Mouse (Mus musculus) heart, embryonic 11.5 days (tissue): ENCODE measurements around the gene Ist1. TPM values are rescaled to one million over a fixed set of nuclear protein-coding genes. Genes with fewer than 3 reads are reported as not detected.

Experiments used
- ATAC-seq: fragments of 200-750 bp; cut with Nextera tagmentation; replicated peaks from 2 replicates; pipeline ENCODE4 v1.8.0; 2017; ENCODE audit warnings: moderate library complexity; ENCODE audit not compliant: insufficient number of reproducible peaks, low FRiP score, low TSS enrichment
- H3K27ac ChIP-seq: fragments of 300-500 bp; sonication (generic); 2 replicates; pipeline ENCODE4 v1.5.1; 2014; ENCODE audit warnings: mild to moderate bottlenecking, low read depth, low read length
- H3K27me3 ChIP-seq: fragments of 300-500 bp; sonication (generic); 2 replicates; pipeline ENCODE4 v1.6.1; 2014; ENCODE audit warnings: mild to moderate bottlenecking, low read length, mixed read lengths; ENCODE audit not compliant: control insufficient read depth, insufficient read depth
- H3K36me3 ChIP-seq: fragments of 300-500 bp; sonication (generic); 2 replicates; pipeline ENCODE4 v1.6.1; 2014; ENCODE audit warnings: mild to moderate bottlenecking, low read length, moderate library complexity, mixed read lengths; ENCODE audit not compliant: control insufficient read depth, insufficient read depth
- H3K4me1 ChIP-seq: fragments of 300-500 bp; sonication (generic); 2 replicates; pipeline ENCODE4 v1.6.1; 2014; ENCODE audit warnings: low read length; ENCODE audit not compliant: control insufficient read depth, insufficient read depth
- H3K4me2 ChIP-seq: fragments of 300-500 bp; sonication (generic); 2 replicates; pipeline ENCODE4 v1.6.1; 2014; ENCODE audit warnings: mild to moderate bottlenecking, moderate library complexity
- H3K4me3 ChIP-seq: fragments of 300-500 bp; sonication (generic); 2 replicates; pipeline ENCODE4 v1.5.1; 2014; ENCODE audit warnings: low read depth, low read length
- H3K9ac ChIP-seq: fragments of 300-500 bp; sonication (generic); 2 replicates; pipeline ENCODE4 v1.6.1; 2014; ENCODE audit warnings: mild to moderate bottlenecking, low read depth, low read length, moderate library complexity
- H3K9me3 ChIP-seq: fragments of 300-500 bp; sonication (generic); replicated peaks from 2 replicates; pipeline ENCODE4 v1.6.1; 2016; ENCODE audit warnings: low read length; ENCODE audit not compliant: control insufficient read depth
- WGBS: fragments of 180-500 bp; shearing (Covaris S2); extraction: QIAGEN DNeasy Blood & Tissue Kit; methylation state at CpG from one replicate; pipeline ENCODE4 v1.1.7; 2014; ENCODE audit not compliant: insufficient replicate concordance; 5-methylcytosine and 5-hydroxymethylcytosine counted together
- polyA plus RNA-seq: library from polyadenylated mRNA; unstranded; fragments of >200 nt; fragmentation: Nextera tagmentation; extraction: Ambion mirVana; gene quantifications from 2 replicates; pipeline ENCODE4 v1.2.1, GENCODE M21; 2014

Ist1 gene
- polyA plus RNA-seq: 89.6 and 106 TPM in 2 replicates

GRCm38 (mm10) chr8:109693146-109693900 lies at the start of gene Ist1:
Ist1 (minus strand) TSS chr8:109693260.
- WGBS: under 1% methylated on average over 57 of the region's 57 CpGs
- H3K4me2 ChIP-seq: peak within 1 kb of the TSS; percentile 86
- peak; percentile 97 for ATAC-seq
- no peaks in the 10 kb centered on the region for H3K36me3 ChIP-seq
- H3K9me3 ChIP-seq: no peaks in the 10 kb centered on the region
- H3K27me3 ChIP-seq: no peaks in the 10 kb centered on the region
- H3K9ac ChIP-seq: peak within 1 kb of the TSS; percentile 87
- H3K4me3 ChIP-seq: peak within 1 kb of the TSS; percentile 84
- peak within 1 kb of the TSS; percentile 75 for H3K27ac ChIP-seq
- peaks cover 12% of the 10 kb centered on the region for H3K4me1 ChIP-seq

GRCm38 (mm10) chr8:109738049-109738380 lies 45.0 kb upstream of the Ist1 start:
- H3K4me3 ChIP-seq: peak overlapping the region; percentile 80
- H3K4me1 ChIP-seq: peaks cover 8% of the 10 kb centered on the region
- 88% methylated on average over 1 of the region's 1 CpGs for WGBS
- H3K36me3 ChIP-seq: peaks cover 4% of the 10 kb centered on the region
- peak overlapping the region; percentile 83 for H3K4me2 ChIP-seq
- H3K27me3 ChIP-seq: no peaks in the 10 kb centered on the region
- no peak overlapping the region; the same call in 1 of the 2 replicates for H3K9ac ChIP-seq
- ATAC-seq: no peak
- no peaks in the 10 kb centered on the region for H3K9me3 ChIP-seq
- H3K27ac ChIP-seq: no peak overlapping the region

DNA sequence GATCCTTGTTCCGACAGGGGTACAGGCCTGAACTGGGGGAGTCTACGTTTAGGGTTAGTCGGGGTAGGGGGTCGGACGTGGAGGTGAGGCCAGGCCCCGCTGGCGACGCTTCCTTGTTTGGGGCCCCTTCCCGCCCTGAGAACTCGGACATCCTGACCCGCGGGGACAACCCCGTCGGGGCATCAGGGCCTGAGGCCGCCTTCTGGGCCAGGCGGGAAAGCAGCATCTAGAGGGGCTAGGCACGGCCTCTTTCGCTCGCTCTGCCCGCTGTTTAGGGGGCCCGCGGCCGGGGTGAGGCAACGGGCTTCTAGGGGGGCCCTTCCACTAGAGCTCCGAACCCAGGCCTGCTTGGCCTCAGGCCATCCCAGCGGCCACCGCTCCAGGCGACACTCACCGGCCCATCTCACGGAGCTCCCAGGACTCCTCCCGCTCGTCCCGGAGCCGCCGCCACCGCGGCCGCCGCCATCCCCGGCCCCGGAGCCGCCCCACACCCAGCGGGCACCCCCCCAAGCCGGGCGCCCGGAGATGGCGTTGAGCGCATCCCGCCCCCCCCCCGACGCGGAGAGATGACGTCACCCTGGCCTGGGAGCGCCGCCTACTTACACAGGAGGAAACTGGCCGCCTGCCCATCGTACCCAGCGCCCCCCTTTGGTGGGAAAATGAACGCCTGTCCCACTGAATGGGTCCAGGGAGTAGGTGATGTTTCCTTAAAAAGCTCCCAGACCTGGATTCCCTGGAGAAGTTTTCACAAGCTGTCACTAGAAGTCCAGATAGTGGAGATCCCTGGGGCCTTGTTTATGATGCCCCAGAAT lies 44.4 kb upstream of the Ist1 start, which contains the start of gene Atxn1l:
Gene Atxn1l, minus strand, starts transcription at position 503 of the 812 bp plus-strand sequence.
- WGBS: under 1% methylated on average over 59 of the region's 59 CpGs
- peaks cover 8% of the 10 kb centered on the region for H3K4me1 ChIP-seq

DNA sequence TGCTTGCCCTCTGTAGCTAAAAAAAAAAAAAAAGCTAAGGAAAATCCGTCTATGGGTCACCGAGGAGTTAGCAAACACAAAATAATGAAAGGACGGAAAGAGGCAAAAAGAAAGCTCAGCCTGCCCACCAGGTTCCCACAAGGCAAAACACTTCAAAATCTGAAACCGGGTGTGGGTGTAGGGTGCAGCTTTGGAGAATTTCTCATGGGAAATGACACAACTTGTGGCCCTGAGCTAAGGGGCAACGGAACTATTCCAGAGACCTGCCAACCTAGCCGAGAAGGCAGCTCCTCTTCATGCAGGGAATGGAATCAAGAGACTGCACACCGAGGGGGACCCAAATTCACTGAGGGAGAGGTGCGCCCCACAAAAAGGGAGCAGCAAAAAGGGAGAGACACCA lies 43.8 kb upstream of the Ist1 start:
- Histone ChIP-seq H3K27me3 (no peaks in the 10 kb centered on the region), H3K9ac (peak overlapping the region; percentile 94), H3K9me3 (no peaks in the 10 kb centered on the region), H3K4me2 (peak overlapping the region; percentile 83), H3K27ac (no peak overlapping the region), H3K36me3 (peaks cover 12% of the 10 kb centered on the region), H3K4me3 (peak overlapping the region; percentile 80), H3K4me1 (peaks cover 8% of the 10 kb centered on the region)
- 12% methylated on average over 8 of the region's 8 CpGs for WGBS
- ATAC-seq: no peak

More for the DNA sequence above, 44.4 kb upstream of the Ist1 start, which contains the start of gene Atxn1l:
- peak within 1 kb of the TSS; percentile 83 for H3K4me2 ChIP-seq
- ATAC-seq: peak; percentile 88
- peak within 1 kb of the TSS; percentile 94 for H3K9ac ChIP-seq
- peak within 1 kb of the TSS; percentile 47; the same call in 1 of the 2 replicates for H3K27ac ChIP-seq
- H3K36me3 ChIP-seq: peaks cover 9% of the 10 kb centered on the region
- H3K27me3 ChIP-seq: no peaks in the 10 kb centered on the region
- H3K9me3 ChIP-seq: no peaks in the 10 kb centered on the region
- peak within 1 kb of the TSS; percentile 80 for H3K4me3 ChIP-seq

DNA sequence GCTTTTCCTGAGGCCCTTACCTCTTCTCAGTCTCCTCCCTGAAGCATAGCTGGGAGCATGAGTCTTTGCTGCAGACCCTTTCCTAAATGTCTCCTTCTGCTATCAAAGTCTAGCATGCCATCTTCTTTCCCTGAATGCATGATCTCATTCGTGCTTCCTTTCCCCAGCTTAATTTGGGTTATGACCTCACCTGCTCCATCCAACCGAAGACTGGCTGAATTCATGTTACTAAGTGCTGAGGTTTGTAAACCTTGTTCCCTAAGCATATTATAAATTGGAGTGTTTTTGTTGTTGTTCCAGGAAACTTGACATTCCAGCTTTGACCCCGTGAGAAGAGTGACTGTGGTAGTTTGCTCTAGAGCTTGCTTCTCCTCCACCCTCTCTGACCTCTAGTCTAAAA lies 41.0 kb upstream of the Ist1 start:
- peaks cover 8% of the 10 kb centered on the region for H3K4me1 ChIP-seq
- no peak for ATAC-seq
- 79% methylated on average over 3 of the region's 3 CpGs for WGBS
- H3K9me3 ChIP-seq: no peaks in the 10 kb centered on the region
- H3K4me2 ChIP-seq: no peak overlapping the region
- H3K27ac ChIP-seq: no peak overlapping the region
- no peak overlapping the region for H3K4me3 ChIP-seq
- no peak overlapping the region for H3K9ac ChIP-seq
- no peaks in the 10 kb centered on the region for H3K27me3 ChIP-seq
- peaks cover 15% of the 10 kb centered on the region for H3K36me3 ChIP-seq

DNA sequence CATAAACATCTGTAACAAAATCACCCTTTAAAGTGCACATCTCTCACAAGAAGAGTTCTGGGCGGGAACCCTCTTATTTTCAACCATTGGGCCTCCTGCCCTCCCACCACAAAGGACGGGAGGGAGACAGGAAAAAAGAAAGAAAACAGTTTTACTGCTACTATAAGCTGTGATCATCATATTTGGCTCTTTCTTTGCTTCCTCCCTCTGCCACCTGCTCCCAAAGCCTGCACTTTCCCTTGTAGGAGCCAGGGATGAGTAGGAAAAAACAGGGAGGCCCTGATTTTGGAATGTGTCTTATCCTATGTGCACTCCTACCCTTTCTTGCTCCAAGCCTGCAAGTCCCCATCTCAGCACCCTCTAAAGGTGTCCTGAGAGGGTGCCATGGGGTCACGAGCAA lies 38.0 kb upstream of the Ist1 start:
- H3K9me3 ChIP-seq: no peaks in the 10 kb centered on the region
- 72% methylated on average over 3 of the region's 3 CpGs for WGBS
- H3K9ac ChIP-seq: no peak overlapping the region
- H3K36me3 ChIP-seq: peaks cover 15% of the 10 kb centered on the region
- no peak overlapping the region for H3K4me3 ChIP-seq
- H3K4me2 ChIP-seq: no peak overlapping the region
- H3K27ac ChIP-seq: no peak overlapping the region
- ATAC-seq: no peak
- H3K4me1 ChIP-seq: no peaks in the 10 kb centered on the region; the same call in 1 of the 2 replicates
- no peaks in the 10 kb centered on the region for H3K27me3 ChIP-seq

DNA sequence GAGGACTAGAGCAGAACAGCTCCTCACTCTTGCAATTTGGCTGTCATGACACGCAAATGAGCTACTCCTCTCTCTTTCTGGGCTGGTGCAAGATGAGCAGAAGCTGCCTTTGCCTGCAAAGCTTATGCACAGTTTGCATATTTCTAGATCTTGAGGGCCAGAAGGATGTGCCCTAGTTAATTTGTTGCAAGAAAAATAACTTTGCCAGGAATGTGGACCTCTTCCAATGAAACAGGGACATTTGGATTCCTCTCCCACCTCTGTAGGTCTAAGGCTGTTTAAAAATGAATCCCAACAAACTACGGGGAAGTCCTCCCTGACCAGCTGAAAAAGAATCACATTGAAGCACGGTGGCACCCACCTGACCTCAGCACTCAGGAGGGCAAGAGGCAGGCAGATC lies 32.0 kb upstream of the Ist1 start:
- H3K36me3 ChIP-seq: peaks cover 45% of the 10 kb centered on the region
- H3K9ac ChIP-seq: no peak overlapping the region
- H3K27ac ChIP-seq: no peak overlapping the region
- ATAC-seq: no peak
- H3K27me3 ChIP-seq: no peaks in the 10 kb centered on the region
- no peak overlapping the region for H3K4me2 ChIP-seq
- WGBS: 82% methylated on average over 3 of the region's 3 CpGs
- no peaks in the 10 kb centered on the region for H3K4me1 ChIP-seq
- no peak overlapping the region for H3K4me3 ChIP-seq
- no peaks in the 10 kb centered on the region for H3K9me3 ChIP-seq

DNA sequence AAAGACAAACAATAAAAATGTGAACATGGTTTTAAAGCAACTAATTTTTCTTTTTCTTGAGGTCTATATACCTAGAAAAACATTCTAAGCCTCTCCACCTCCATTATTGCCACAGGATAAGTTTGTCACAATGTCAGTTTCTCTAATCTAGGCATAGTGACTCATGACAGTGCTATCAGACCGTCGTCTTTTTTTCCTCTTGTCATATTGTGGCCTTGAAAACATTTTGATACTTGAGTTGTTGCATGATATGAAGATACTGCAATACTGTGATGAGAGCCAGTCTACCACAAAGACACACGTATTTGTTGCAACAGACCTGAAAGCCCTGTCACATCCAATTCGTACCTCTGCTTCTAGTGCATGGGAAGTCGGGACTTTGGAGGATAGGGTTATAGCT lies 21.9 kb upstream of the Ist1 start:
- ATAC-seq: no peak
- no peak overlapping the region for H3K4me3 ChIP-seq
- no peaks in the 10 kb centered on the region for H3K27me3 ChIP-seq
- no peaks in the 10 kb centered on the region for H3K9me3 ChIP-seq
- no peak overlapping the region for H3K4me2 ChIP-seq
- H3K27ac ChIP-seq: no peak overlapping the region
- H3K4me1 ChIP-seq: no peaks in the 10 kb centered on the region
- no peak overlapping the region for H3K9ac ChIP-seq
- 90% methylated on average over 5 of the region's 5 CpGs for WGBS
- peaks cover 53% of the 10 kb centered on the region for H3K36me3 ChIP-seq
